Mouse (Mus musculus): ENCODE measurements around the gene Samhd1.

GRCm38 (mm10) chr2:157072316-157072990 is 62.6 kb downstream of the Samhd1 start:
- TF ChIP-seq TAL1 (IDR thresholded peaks at IDR 0.05; ENCODE audit: low read length), result no peak
- TF ChIP-seq GATA1 (IDR thresholded peaks at IDR 0.05; ENCODE audit: low read length), result no peak

Data from erythroblast, embryonic 14.5 days (primary cell).